Mouse (Mus musculus) large intestine, adult 2 months (tissue): Measurements from ENCODE around the gene Gm266. TPM values are rescaled to one million over a fixed set of nuclear protein-coding genes. Genes with fewer than 3 reads are reported as not detected.

Experiments used
- DNase-seq: peaks from one replicate; pipeline ENCODE4 v3.0.0-alpha.2; 2012; ENCODE audit warnings: low read depth, low spot score
- WGBS: fragments of 180-500 bp; shearing (Covaris S2); methylation state at CpG from one replicate; pipeline ENCODE4 v1.1.7; 2018; 5-methylcytosine and 5-hydroxymethylcytosine counted together
- polyA plus RNA-seq: library from polyadenylated mRNA; depleted of rRNA; stranded (reverse); fragments of >200 nt; gene quantifications from 2 replicates; pipeline ENCODE4 v1.2.3, GENCODE M21; 2012

The Gm266 gene
- polyA plus RNA-seq, 1 experiment = 0.53 TPM

DNA sequence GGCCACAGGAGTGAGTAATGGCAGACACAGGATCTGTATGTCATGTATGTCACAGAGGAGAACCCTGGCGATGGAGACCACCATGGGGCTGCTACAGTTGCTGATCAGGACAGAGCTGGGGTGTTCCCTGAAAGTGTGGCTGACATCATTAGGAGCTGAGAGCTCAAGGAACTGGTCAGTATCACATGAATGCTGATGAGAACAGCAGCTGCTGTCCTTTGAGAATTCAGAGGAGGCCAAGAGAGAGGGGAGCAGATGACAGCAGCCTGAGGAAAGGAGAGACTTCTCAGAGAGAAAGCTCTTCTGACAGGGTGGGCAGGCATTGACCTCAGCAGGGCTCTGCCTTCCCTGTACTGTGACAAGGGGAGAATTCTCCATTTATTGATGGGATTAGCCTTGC lies 27.9 kb downstream of the Gm266 start:
- DNase-seq = no peak
- 97% methylated on average over 1 of the region's 1 CpGs for WGBS

GRCm38 (mm10) chr12:111455860-111456259 lies 29.8 kb downstream of the Gm266 start:
- WGBS = 43% methylated on average over 8 of the region's 8 CpGs
- no peak for DNase-seq

DNA sequence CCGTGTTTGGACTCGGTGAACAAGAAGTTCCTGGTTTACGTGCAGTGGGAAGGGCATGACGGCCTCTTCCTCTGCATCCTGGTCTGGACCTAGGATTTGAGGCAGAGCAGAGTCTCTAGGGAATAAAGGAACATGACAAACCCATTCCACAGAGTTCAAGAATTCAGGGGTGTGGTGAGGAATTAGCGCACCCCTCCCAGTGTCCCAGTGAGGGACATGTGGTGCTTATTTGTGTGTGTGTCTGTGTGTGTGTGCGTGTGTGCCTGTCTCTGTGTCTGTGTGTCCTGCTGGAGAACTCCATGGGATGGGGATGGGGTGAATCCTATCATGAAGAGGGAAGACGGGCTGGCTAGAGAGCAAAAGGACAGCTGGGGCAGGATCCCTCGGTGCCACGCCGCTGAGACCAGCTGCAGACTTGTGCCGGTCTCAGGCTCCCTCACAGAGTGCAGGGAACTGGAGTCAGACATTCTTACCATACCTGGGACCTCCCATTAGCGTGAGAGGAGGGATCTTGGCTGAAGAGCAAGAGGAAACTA lies 30.2 kb downstream of the Gm266 start:
- 45% methylated on average over 12 of the region's 12 CpGs for WGBS
- DNase-seq = no peak

GRCm38 (mm10) chr12:111454543-111455280 lies 30.9 kb downstream of the Gm266 start:
- WGBS = 66% methylated on average over 10 of the region's 10 CpGs
- DNase-seq = no peak

DNA sequence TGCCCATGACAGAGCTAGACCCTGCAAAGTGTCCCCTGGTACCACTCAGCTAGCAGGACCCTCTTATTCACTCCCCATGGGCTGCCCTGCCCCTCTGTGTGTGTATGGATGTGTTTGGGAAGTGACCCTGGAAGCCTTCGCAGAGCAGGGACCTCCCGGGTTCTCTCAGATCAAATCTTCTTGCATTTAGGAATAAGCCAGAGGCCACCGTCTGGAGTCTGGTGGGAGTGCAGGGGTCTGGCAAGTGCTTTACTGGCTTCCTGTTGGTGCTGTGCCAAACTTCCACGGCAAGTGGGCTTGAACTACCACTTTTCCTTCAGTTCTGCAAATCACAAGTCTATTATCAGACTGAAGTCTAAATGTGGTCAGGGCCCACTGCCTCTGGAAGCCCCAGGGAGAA lies 31.6 kb downstream of the Gm266 start:
- no peak for DNase-seq
- WGBS = 55% methylated on average over 4 of the region's 4 CpGs

- 81% methylated on average over 7 of the region's 7 CpGs for WGBS
- DNase-seq = no peak
Measured at GRCm38 (mm10) chr12:111451561-111451960, 34.1 kb downstream of the Gm266 start.

- WGBS = 45% methylated on average over 6 of the region's 6 CpGs
- no peak for DNase-seq
Measured at GRCm38 (mm10) chr12:111450359-111450758, 35.3 kb downstream of the Gm266 start.

DNA sequence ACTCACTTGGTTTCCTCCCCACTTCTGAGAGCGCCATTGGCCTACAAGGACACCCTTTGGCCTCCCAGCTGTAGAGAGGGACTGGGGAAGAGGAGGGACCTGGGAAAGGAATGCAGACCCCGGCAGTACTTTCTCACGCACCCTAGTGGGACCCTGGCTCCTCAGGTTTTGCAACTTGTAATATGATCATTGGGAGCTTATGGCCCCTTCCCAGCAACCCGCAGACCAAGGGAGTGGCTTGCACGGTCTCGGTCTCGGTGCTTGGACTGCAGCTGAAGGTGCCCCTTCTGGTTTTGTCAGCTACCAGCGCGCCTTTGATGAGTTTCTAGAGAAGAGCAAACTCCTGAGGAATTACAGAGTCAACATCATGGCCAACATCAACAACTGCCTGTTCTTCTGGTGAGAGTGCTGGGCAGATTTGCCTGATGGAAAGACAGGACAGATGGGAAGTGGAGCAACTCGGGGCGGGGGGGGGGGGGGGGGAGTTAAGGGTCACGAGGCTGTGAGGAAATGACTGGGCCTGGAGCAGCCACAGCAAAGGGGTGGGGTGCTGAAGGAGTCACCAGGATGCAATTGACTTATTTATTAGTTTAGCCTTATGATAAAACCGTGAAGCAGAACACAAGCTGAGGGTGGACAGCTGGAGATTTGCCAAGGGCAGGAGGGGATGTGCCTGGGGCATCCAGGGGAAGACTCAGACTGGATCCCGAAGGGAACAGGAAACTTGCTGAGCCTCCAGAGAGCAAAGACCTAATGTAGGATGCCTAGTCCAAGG lies 36.5 kb downstream of the Gm266 start:
- WGBS = 24% methylated on average over 14 of the region's 14 CpGs
- DNase-seq = no peak

DNA sequence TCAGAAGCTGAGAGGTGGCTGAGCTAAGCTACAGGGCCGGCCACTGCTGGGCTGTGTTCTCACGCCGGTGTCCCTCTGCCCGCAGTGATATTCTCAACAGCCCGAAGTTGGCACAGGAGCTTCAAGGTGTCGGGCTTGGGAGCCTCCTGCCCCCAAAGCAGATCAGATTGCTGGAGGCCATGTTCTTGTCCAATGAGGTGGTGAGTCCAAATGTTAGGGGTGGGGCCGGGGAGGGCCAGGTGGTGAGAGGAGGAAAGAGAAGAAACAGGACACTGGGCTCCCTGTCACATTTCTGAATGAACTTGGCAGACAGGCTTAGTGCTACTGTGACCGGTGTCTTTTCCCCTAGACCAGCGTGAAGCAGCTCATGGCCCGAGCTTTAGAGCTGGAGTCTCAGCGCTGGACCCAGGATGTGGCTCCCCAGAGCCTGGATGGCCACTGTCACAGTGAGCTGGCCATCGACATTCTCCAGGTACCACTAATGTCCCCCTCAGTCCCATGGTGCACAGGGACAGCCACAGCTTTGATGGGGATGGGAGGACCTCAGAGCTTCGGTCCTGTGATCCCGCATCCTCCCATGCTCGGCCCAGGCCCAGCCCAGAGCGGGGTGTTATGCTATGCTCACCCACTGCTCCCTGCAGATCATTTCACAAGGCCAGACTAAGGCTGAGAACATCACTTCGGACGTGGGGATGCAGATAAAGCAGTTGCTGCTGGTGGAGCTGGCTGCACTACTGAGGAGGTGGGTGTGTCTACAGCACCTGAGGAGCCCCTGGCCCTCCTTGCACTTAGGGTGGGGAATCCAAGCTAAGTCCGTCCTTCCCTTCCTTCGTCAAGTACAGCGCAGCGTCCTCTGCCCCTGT lies 37.5 kb downstream of the Gm266 start:
- 48% methylated on average over 22 of the region's 22 CpGs for WGBS
- DNase-seq = no peak

DNA sequence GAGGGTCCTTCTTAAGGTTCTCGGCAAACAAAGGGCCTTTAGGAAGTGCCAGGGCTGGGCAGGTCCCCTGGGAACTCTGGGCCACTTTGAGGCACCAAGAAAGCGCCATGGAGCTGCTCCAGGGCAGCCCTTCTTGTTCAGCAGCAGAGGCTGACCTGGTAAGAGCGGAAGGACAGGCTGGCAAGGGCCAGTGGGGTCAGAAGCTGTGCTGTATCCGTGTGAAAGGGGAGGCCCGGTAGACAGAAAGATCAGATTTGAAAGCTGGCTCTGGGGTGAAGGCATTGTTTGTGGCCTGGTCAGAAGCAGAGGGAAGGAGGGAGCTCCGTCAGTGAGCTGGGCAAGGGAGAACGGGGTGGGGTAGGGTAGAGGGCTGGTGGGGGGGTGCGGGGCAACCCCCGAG lies 38.3 kb downstream of the Gm266 start:
- DNase-seq = no peak
- WGBS = 60% methylated on average over 9 of the region's 9 CpGs

- 59% methylated on average over 5 of the region's 5 CpGs for WGBS
- no peak for DNase-seq
Measured at GRCm38 (mm10) chr12:111446745-111447144, 38.9 kb downstream of the Gm266 start.

DNA sequence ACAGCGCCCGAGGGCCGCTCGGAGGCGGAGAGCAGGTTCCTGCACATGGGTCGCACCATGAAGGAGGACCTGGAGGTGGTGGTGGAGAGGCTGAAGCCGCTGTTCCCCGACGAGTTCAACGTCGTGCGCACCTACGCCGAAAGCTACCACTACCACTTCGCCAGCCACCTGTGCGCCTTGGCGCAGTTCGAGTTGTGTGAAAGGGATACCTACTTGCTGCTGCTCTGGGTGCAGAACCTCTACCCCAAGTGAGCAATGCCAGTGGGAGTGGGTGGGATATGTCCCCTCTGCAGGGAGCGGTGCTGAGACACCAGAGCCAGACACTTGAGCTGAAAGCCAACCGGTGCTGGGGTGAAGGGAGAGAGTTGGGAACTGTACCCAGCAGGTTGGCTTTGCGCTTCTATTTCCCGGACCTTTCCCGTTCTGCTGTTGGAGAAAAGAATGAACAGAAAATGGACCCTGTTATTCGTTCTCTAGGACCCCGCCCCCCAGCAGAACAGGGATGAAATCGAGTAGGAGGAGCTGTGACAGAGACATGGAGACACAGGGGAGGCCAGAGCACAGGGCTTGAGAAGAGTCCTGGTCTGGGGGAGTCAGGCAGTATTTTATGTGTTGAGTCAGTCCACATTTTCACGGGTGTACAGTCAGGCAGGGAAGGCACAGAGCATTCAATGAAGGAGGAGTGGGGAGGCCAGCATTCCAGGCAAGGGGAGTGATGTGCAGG lies 39.6 kb downstream of the Gm266 start:
- DNase-seq = no peak
- WGBS = 30% methylated on average over 27 of the region's 27 CpGs

DNA sequence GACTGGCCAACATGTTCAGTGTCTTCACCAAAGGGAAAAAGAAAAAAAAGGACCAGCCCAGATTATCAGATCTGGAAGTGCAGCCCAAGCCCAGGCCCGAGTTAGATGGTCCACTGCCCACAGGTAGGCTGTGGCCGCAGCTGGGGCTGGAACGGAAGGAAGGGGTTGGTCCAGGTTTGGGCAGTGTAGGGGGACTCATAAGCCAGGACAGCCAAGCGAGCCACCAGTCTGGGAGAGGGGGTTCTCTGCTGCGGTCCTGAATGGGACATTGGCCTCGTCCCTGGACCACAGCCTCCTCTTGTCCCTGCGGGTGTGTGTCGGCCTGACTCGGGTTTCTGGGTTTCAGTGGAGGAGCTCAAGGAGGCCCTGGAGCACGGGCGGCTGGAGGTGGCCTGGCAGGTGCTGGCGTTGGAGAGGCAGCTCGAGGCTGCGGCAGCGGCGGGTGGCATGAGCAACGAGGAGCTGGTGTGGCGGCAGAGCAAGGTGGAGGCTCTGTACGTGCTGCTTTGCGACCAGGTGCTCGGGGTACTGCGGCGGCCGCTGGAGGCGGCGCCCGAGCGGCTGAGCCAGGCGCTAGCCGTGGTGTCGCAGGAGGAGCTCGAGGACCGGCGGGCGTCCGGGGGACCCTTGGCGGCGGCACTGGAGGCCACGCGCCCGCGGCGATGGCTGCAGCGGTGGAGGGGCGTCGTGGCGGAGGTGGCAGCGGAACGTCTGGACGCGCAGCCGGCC lies 40.3 kb downstream of the Gm266 start:
- 19% methylated on average over 52 of the region's 52 CpGs for WGBS
- no peak for DNase-seq

GRCm38 (mm10) chr12:111443921-111444831 lies 41.4 kb downstream of the Gm266 start:
- no peak for DNase-seq
- 52% methylated on average over 10 of the region's 10 CpGs for WGBS

GRCm38 (mm10) chr12:111443011-111443870 lies 42.4 kb downstream of the Gm266 start:
- DNase-seq = no peak
- WGBS = 42% methylated on average over 15 of the region's 15 CpGs

GRCm38 (mm10) chr12:111442309-111443010 lies 43.2 kb downstream of the Gm266 start, which contains the start of gene Tnfaip2:
Gene Tnfaip2, plus strand, starts transcription at chr12:111442469.
- no peak for DNase-seq
- WGBS = 3% methylated on average over 48 of the region's 48 CpGs
